Mouse (Mus musculus): ENCODE measurements at regions not wholly inside any gene's neighbourhood (a gene's known extent, or its start where the extent isn't known, plus 50 kb on each side); places are given as distances from the start of the nearest gene placed in this dataset.
A peak's percentile ranks its signal among the peaks of the same experiment; 100 is the strongest.

DNA sequence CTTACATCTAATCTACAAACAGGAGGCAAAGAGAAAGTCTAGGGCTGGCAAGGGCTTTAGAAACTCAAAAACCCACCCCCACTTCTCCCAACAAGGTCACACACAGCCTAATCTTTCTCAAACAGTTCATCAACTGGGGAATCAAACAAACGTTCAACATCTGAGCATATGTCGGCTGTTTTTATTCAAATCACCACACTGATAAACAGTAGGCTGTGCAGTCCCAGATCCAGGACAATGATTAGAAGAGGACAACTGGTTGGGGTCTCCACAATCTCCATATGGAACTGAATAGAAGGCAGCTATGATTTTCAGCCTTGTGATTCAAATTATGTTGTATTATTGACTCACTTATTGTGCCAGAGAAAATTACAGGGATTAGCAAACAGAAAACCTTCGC, 193.1 kb upstream of the Clnk start:
- no peak for ATAC-seq (replicated peaks; ENCODE audit: poor library complexity, severe bottlenecking)

- no peak for ATAC-seq (replicated peaks; ENCODE audit: poor library complexity, severe bottlenecking)
These were observed 186.4 kb upstream of the Clnk start for GRCm38 (mm10) chr5:39063061-39063460.

DNA sequence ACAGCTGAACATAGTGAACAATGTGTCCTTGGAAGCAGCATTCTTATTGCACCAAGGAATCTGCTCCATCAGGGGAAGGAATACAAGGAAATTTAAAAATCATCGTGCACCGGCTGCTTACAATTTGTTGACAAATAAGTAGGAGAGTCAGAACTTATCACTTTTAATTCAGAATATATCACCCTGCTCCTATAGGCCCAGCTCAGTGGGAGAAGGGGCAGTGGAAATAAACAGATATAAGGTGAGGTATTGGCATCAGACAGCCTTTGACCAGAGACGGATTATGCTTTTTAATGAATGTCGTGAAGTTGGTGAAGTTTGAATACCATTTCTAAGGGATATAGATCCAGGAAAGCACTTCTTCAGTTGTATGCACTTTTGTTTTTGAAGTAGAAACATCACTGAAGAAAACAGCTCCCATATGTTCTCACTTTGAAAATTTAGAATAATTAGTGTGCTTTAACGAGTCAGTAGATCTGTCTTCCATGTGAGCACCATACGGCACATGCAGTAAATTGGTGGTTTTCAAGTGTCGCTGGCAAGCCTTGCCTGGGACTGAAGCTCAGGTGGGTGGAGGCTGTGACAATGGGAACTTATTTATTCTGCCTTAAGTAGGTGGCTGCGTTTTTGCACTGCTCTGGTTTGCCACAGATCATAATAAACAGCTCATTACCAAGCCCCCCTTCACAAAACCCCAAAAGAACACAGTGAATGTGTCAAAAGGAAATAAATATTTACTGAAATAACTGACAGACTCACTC, 176.1 kb upstream of the Clnk start:
- ATAC-seq (replicated peaks; ENCODE audit: poor library complexity, severe bottlenecking) = no peak

DNA sequence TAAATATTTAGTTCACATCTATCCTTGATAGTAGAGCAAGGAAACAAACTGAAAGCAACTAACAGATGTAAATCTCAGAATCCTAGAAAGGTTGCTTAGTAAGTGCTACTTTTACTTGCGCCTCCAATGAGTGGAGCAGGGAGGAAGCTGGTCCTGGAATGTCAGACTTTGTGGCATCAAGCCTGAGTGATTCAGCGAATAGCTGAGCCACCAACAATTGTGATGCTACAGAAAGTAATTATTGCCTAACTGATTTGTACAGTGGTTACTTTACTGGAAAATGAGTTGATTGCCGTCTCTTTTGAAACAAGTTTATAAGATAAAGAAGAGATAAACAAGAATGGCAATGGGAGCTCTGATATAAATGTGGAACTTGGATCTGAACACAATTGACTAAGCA, 173.9 kb upstream of the Clnk start:
- ATAC-seq (replicated peaks; ENCODE audit: poor library complexity, severe bottlenecking) = no peak

DNA sequence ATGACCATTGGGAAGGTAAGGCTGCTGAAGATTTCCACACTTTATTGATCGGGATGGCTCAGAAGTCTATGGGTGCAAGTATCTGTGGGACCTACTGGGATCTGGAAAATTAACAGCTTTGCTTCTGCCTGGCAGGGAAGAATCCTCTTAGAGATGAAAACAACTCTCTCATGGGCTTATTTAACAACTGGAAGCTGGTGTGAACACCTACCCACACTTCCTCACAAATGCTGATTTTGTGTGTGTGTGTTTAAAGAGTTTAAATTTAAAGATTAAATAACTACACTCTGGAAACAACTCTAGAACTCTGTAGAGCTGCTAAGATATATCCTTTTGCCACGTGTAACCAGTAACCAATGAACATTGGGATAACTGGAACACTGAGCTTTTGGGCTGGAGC, 172.5 kb upstream of the Clnk start:
- ATAC-seq (replicated peaks; ENCODE audit: poor library complexity, severe bottlenecking) = no peak

- ATAC-seq (replicated peaks; ENCODE audit: poor library complexity, severe bottlenecking) = no peak
These were observed 163.9 kb upstream of the Clnk start for GRCm38 (mm10) chr5:39040467-39040866.

- no peak for ATAC-seq (replicated peaks; ENCODE audit: poor library complexity, severe bottlenecking)
These were observed 146.6 kb upstream of the Clnk start for GRCm38 (mm10) chr5:39023241-39023640.

GRCm38 (mm10) chr5:39000643-39001042, 124.0 kb upstream of the Clnk start:
- no peak for ATAC-seq (replicated peaks; ENCODE audit: poor library complexity, severe bottlenecking)

DNA sequence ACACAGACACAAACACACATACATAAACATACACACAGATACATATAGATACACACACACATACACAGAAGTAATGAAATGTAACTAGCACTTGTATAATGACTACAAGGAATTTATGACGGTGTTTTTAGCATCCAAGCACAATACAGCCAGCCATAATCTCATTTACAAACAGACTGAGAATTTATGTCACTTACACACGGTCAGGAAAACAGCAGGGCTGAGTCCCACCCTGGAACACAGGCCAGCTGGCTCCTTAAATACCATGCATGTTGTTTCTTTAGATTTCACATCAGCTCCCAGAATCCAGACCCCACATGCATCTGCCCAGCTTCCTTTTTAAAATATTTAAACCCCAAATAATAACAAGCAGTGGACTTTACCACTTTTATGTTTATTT, 123.1 kb upstream of the Clnk start:
- ATAC-seq (replicated peaks; ENCODE audit: poor library complexity, severe bottlenecking) = no peak

DNA sequence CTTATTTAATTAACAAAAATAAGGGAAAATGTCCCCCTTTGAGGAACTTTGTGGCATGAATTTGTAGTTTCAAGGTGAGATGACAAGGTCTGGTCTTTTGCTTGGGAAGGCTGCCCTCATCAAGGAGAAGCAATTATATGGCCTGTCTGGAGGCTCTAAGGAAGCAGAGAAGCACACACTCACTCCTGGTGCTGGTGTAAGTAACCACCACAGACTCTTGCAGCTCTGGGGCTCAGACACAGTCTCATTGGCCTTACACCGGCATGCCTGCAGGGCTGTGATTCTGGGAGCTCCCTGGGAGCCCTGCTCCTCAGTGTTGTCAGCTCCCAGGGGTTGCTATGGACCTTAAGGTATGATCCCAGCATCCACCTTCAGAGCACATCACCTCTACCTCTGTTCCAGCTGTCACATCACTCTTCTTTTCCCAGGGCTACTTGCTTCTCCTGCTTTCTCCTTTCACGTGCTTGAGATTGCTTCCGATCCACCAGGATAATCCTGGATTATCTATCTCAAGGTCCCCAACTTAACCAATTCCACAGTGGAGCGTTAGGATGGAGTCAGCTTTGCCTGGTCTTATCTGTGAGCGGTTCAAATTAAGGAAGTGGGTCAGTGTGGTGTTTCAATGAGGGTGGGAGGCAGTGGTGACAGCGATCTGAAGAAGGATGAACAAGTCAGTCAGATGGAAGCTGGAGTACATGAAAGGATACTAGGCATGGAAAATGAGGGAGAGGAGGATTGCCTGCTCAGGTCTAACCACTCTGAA, 96.0 kb upstream of the Clnk start:
- peak; percentile 48 for ATAC-seq (replicated peaks; ENCODE audit: poor library complexity, severe bottlenecking)

- ATAC-seq (replicated peaks; ENCODE audit: poor library complexity, severe bottlenecking) = peak; percentile 84
These were observed 93.9 kb upstream of the Clnk start for GRCm38 (mm10) chr5:38970497-38970896.

GRCm38 (mm10) chr5:38967010-38967409, 90.4 kb upstream of the Clnk start:
- no peak for ATAC-seq (replicated peaks; ENCODE audit: poor library complexity, severe bottlenecking)

DNA sequence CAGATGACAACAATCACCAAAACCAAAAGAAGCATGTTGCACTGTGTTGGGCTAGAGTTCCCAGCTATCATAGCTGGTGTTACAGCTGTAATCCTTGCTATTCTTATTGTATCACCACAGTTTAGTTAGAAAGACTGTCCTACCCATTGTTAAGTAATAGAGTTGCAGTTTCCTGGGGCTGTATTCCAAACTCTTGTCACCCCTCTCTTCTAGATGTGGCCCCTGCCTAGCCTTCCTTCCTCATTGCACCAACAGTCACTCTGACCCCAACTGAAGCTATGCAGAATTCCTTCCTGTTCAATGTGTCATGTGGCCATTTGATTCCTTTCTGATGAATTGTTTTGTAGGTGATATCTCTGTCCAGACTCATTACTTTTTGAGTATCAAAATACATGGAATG, 87.8 kb upstream of the Clnk start:
- peak; percentile 61 for ATAC-seq (replicated peaks; ENCODE audit: poor library complexity, severe bottlenecking)

DNA sequence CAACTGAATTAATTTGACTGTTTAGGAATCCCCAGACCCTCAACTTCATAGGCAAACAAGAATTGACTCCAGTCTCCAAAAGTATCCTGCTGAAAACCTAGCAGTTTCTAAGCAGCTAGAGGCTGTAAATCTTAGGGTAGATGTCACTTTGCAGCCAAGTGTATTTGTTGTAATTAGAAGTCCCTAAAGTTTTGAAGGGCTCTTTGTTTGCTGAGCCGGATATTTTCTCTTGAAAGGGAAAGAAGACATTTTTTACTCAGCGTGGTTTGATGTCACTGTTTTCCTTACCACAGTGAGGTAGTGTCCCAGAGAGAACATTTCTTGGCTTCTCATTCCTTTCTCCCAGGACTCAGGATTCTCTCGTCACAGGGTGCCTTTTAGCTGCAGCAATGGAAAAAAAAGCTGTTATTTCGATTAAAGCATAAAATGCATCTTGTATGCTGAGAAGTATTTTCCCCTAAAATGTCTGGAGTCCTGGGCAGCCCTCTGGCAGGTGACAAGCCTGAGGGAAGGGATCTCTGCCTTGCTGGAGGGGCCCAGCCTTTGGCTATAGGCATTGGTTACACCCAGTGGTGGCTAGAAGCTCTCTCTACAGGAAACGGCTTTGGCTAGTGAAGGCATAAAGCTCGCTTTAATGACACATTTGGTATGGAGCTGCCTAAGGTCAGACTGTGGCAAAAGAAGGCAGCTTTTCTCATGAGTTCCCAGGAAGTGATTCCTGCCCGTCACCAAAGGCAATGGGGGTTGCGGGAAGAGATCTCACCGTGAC, 74.1 kb upstream of the Clnk start:
- ATAC-seq (replicated peaks; ENCODE audit: poor library complexity, severe bottlenecking) = no peak

- no peak for ATAC-seq (replicated peaks; ENCODE audit: poor library complexity, severe bottlenecking)
These were observed 69.5 kb upstream of the Clnk start for GRCm38 (mm10) chr5:38945903-38946686.

GRCm38 (mm10) chr5:38932382-38933079, 55.9 kb upstream of the Clnk start:
- peak; percentile 58 for ATAC-seq (replicated peaks; ENCODE audit: poor library complexity, severe bottlenecking)

DNA sequence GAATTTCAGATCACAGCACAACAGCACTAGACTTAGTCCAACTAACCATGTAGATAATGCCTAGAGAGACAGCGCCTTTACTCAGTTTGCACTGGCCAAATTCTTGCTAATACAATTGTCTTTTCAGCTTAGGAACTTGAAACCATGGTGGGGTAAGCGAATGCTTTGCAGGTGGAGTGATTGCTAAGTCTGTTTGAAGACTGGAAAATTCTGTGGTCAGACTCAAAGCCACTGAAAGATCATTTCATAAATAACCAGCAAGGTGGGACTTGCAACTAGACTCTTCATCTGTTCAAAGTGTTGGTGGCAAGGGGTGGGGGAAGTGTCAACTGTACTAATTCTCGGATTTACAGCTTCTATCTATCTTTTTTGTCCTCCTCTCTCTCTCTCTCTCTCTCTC, 50.4 kb upstream of the Clnk start:
- no peak for ATAC-seq (replicated peaks; ENCODE audit: poor library complexity, severe bottlenecking)

All from granulocyte monocyte progenitor cell, adult 5-6 weeks (primary cell).